Mouse (Mus musculus) embryonic facial prominence, embryonic 11.5 days (tissue): ENCODE measurements around the gene Cysrt1. TPM values are rescaled to one million over a fixed set of nuclear protein-coding genes. Genes with fewer than 3 reads are reported as not detected.

Source experiments
- ATAC-seq: fragments of 200-750 bp; cut with Nextera tagmentation; replicated peaks from 2 replicates; pipeline ENCODE4 v1.8.0; 2017; ENCODE audit warnings: low read depth; ENCODE audit not compliant: insufficient number of reproducible peaks, low FRiP score, low TSS enrichment
- DNase-seq: peaks from one replicate; pipeline ENCODE4 v3.0.0-alpha.2; 2015; ENCODE audit warnings: low spot score
- H3K27ac ChIP-seq: fragments of 300-500 bp; sonication (generic); replicated peaks from 2 replicates; pipeline ENCODE4 v1.5.1; 2014; ENCODE audit warnings: mild to moderate bottlenecking, low read depth, low read length, control low read depth
- H3K27me3 ChIP-seq: fragments of 300-500 bp; sonication (generic); 2 replicates; pipeline ENCODE4 v1.6.1; 2014; ENCODE audit warnings: mild to moderate bottlenecking, low read length, moderate library complexity, mixed read lengths; ENCODE audit not compliant: control insufficient read depth, insufficient read depth
- H3K36me3 ChIP-seq: fragments of 300-500 bp; sonication (generic); replicated peaks from 2 replicates; pipeline ENCODE4 v1.6.1; 2014; ENCODE audit warnings: low read depth, mild to moderate bottlenecking, low read length, moderate library complexity, mixed read lengths; ENCODE audit not compliant: control insufficient read depth, insufficient read depth
- H3K4me1 ChIP-seq: fragments of 300-500 bp; sonication (generic); 2 replicates; pipeline ENCODE4 v1.6.1; 2014; ENCODE audit warnings: low read length, mixed read lengths; ENCODE audit not compliant: control insufficient read depth, insufficient read depth
- H3K4me2 ChIP-seq: fragments of 300-500 bp; sonication (generic); 2 replicates; pipeline ENCODE4 v1.6.1; 2014; ENCODE audit warnings: low read depth, mild to moderate bottlenecking, control low read depth, low read length, moderate library complexity
- H3K4me3 ChIP-seq: fragments of 300-500 bp; sonication (generic); 2 replicates; pipeline ENCODE4 v1.5.1; 2014; ENCODE audit warnings: low read depth, low read length, control low read depth
- H3K9ac ChIP-seq: fragments of 300-500 bp; sonication (generic); replicated peaks from 2 replicates; pipeline ENCODE4 v1.6.1; 2014; ENCODE audit warnings: mild to moderate bottlenecking, control low read depth, low read length
- H3K9me3 ChIP-seq: fragments of 300-500 bp; sonication (generic); replicated peaks from 2 replicates; pipeline ENCODE4 v1.6.1; 2016; ENCODE audit warnings: mild to moderate bottlenecking, low read length, inconsistent platforms, mixed read lengths; ENCODE audit not compliant: control insufficient read depth
- WGBS: fragments of 180-500 bp; shearing (Covaris S2); extraction: QIAGEN DNeasy Blood & Tissue Kit; methylation state at CpG from one replicate; pipeline ENCODE4 v1.1.7; 2014; 5-methylcytosine and 5-hydroxymethylcytosine counted together
- polyA plus RNA-seq: library from polyadenylated mRNA; unstranded; fragments of >200 nt; fragmentation: Nextera tagmentation; extraction: Ambion mirVana; gene quantifications from 2 replicates; pipeline ENCODE4 v1.2.1, GENCODE M21; 2014

The Cysrt1 gene
- polyA plus RNA-seq, 1 experiment from 2014 or later: not detected

- no peak for DNase-seq
- Histone ChIP-seq H3K36me3 (no peaks in the 10 kb centered on the region), H3K4me3 (no peak overlapping the region), H3K27ac (no peak overlapping the region), H3K9ac (no peak overlapping the region), H3K4me2 (no peak overlapping the region), H3K4me1 (peaks cover 2% of the 10 kb centered on the region; the same call in 1 of the 2 replicates), H3K9me3 (no peaks in the 10 kb centered on the region), H3K27me3 (no peaks in the 10 kb centered on the region)
- WGBS: 91% methylated on average over 7 of the region's 7 CpGs
- no peak for ATAC-seq
These were observed 11.7 kb downstream of the Cysrt1 start for GRCm38 (mm10) chr2:25230581-25230980.

- Histone ChIP-seq H3K36me3 (no peaks in the 10 kb centered on the region), H3K4me2 (no peak overlapping the region), H3K4me3 (no peak overlapping the region), H3K27me3 (no peaks in the 10 kb centered on the region), H3K27ac (no peak overlapping the region), H3K4me1 (peaks cover 2% of the 10 kb centered on the region; the same call in 1 of the 2 replicates), H3K9me3 (no peaks in the 10 kb centered on the region), H3K9ac (no peak overlapping the region)
- DNase-seq: no peak
- 82% methylated on average over 5 of the region's 5 CpGs for WGBS
- ATAC-seq: no peak
These were observed 12.7 kb downstream of the Cysrt1 start for GRCm38 (mm10) chr2:25229582-25229981.

- 66% methylated on average over 6 of the region's 6 CpGs for WGBS
- no peaks in the 10 kb centered on the region for H3K36me3 ChIP-seq
- H3K9ac ChIP-seq: no peak overlapping the region
- H3K4me3 ChIP-seq: no peak overlapping the region
- peaks cover 2% of the 10 kb centered on the region; the same call in 1 of the 2 replicates for H3K4me1 ChIP-seq
- no peak overlapping the region for H3K27ac ChIP-seq
- H3K4me2 ChIP-seq: no peak overlapping the region; the same call in 1 of the 2 replicates
- DNase-seq: no peak
- H3K27me3 ChIP-seq: no peaks in the 10 kb centered on the region
- ATAC-seq: no peak
- no peaks in the 10 kb centered on the region for H3K9me3 ChIP-seq
These were observed 13.2 kb downstream of the Cysrt1 start for GRCm38 (mm10) chr2:25228995-25229530.

GRCm38 (mm10) chr2:25228431-25228889 is 13.8 kb downstream of the Cysrt1 start:
- no peak overlapping the region for H3K27ac ChIP-seq
- H3K9me3 ChIP-seq: no peaks in the 10 kb centered on the region
- H3K4me1 ChIP-seq: peaks cover 2% of the 10 kb centered on the region; the same call in 1 of the 2 replicates
- no peaks in the 10 kb centered on the region for H3K36me3 ChIP-seq
- H3K9ac ChIP-seq: 0 out of 2 replicates have a peak overlapping the region, but pooled peaks have one; percentile 18
- no peaks in the 10 kb centered on the region for H3K27me3 ChIP-seq
- H3K4me3 ChIP-seq: no peak overlapping the region
- ATAC-seq (no peak), DNase-seq (peak; percentile 86)
- WGBS: 0% methylated on average over 7 of the region's 7 CpGs
- peak overlapping the region; percentile 23; the same call in 1 of the 2 replicates for H3K4me2 ChIP-seq

GRCm38 (mm10) chr2:25227406-25227805 is 14.8 kb downstream of the Cysrt1 start:
- no peak for ATAC-seq
- Histone ChIP-seq H3K27ac (no peak overlapping the region), H3K36me3 (no peaks in the 10 kb centered on the region), H3K27me3 (no peaks in the 10 kb centered on the region), H3K9ac (no peak overlapping the region), H3K4me2 (no peak overlapping the region), H3K4me1 (peaks cover 2% of the 10 kb centered on the region; the same call in 1 of the 2 replicates), H3K9me3 (no peaks in the 10 kb centered on the region), H3K4me3 (no peak overlapping the region)
- DNase-seq: no peak
- 88% methylated on average over 4 of the region's 4 CpGs for WGBS

GRCm38 (mm10) chr2:25226864-25227263 is 15.4 kb downstream of the Cysrt1 start:
- Histone ChIP-seq H3K27ac (no peak overlapping the region), H3K9ac (no peak overlapping the region), H3K4me2 (no peak overlapping the region), H3K36me3 (no peaks in the 10 kb centered on the region), H3K27me3 (no peaks in the 10 kb centered on the region), H3K9me3 (no peaks in the 10 kb centered on the region), H3K4me3 (no peak overlapping the region), H3K4me1 (peaks cover 2% of the 10 kb centered on the region; the same call in 1 of the 2 replicates)
- ATAC-seq (no peak), DNase-seq (no peak)
- 81% methylated on average over 5 of the region's 5 CpGs for WGBS

GRCm38 (mm10) chr2:25225811-25226379 is 16.4 kb downstream of the Cysrt1 start:
- Histone ChIP-seq H3K4me2 (peak overlapping the region; percentile 60), H3K9ac (no peak overlapping the region; the same call in 1 of the 2 replicates), H3K27me3 (no peaks in the 10 kb centered on the region), H3K4me1 (peaks cover 2% of the 10 kb centered on the region; the same call in 1 of the 2 replicates), H3K4me3 (no peak overlapping the region), H3K27ac (peak overlapping the region; percentile 97; the same call in 1 of the 2 replicates), H3K36me3 (no peaks in the 10 kb centered on the region), H3K9me3 (no peaks in the 10 kb centered on the region)
- DNase-seq: no peak
- no peak for ATAC-seq
- 74% methylated on average over 8 of the region's 8 CpGs for WGBS
